Mouse (Mus musculus): ENCODE measurements around the gene Ctsz.
A peak's percentile ranks its signal among the peaks of the same experiment; 100 is the strongest.

Gene Ctsz

DNA sequence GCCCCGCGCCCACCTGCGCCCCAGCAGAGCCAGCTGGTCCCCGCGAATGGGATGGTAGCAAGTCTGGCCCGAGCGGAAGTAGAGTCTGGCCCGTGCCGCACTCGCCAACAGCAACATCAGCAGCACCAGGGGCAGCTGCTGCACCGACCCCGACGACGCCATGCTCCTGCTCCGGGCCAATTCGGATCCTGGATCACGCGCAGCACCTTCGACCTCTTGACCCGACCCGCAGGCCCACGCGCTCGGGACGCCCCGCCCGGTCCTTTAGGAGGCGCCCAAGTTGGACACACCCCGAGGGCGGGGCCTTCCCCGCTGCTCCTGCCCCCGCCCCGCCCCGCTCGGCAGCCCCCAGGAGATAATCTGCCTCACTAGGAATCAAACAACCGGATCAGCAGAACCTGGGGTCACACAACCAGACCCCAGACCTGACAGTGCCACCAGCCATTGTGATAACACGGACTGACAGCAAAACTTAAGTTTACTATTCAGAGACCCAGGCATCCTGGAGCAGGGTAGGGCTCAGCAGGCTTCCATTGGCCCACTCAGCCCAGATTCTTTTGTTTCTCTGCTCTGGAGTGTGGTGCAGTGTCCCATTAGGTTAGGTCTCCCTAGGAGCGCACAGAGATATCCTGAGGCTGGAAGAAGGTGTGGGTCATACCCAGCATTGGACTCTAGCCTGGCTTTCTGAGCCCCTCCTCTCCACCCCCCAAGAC lies at the start of gene Ctsz:
TSS of gene Ctsz (minus strand) at position 303 of the 713 bp plus-strand sequence.
- peak; percentile 76 to 82 for DNase-seq

DNA sequence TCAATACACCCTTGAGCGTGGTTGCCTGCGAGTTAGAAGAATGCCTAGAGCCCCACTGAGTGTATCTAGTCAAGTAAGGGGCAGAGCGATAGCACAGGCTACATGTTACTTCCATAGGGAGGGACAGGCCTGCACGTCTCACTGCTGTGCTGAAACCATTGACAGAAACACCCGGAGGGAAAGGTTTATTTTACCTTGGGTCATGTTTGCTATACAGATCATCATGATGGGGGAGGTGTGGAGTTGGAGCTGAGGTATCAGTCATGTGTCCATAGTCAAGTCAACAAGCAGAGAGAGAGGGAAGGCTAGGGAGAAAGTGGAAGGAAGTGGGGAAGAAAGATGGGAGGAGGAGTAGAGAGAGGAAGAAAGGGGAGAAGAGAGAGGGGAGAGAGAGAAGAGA lies 48.2 kb upstream of the Ctsz start:
- no peak for DNase-seq

GRCm38 (mm10) chr2:174478746-174479145 lies 39.9 kb upstream of the Ctsz start:
- DNase-seq: no peak

DNA sequence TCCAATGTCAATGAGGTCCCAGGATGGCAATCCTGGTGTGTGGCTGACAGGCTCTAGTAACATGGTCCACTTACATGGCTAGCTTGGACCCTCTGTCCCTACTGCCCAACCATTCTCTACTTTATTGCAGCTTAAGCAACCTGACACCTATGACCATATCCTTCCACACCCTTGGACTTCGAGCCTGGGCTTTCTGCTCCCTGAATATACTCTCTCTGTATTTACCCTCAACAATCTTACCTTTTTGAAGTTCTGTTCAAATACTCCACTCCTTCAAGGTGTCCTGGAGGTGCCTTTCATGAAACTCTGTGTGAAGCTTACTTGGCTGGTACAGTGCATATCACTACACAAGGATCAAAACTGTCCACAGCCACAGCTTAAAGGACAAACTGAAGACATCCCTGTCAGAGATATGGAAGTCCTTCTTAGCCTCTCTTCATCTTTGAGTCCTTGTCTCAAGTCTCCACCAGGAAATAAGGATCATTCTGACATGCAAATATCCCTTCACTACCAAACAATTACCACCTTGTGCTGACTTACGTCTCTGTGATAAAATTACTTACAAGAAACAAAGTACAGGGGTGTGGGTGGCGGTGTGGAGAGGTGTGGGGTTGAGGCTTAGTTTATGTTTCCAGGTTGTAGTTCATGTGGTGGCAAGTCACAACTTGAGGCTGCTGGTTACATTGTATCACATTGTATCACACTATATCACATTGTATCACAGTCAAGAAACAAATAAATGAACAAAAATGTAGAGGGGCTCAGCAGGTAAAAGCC lies 38.9 kb upstream of the Ctsz start:
- DNase-seq: no peak

GRCm38 (mm10) chr2:174473550-174473927 lies 34.7 kb upstream of the Ctsz start:
- DNase-seq: no peak

DNA sequence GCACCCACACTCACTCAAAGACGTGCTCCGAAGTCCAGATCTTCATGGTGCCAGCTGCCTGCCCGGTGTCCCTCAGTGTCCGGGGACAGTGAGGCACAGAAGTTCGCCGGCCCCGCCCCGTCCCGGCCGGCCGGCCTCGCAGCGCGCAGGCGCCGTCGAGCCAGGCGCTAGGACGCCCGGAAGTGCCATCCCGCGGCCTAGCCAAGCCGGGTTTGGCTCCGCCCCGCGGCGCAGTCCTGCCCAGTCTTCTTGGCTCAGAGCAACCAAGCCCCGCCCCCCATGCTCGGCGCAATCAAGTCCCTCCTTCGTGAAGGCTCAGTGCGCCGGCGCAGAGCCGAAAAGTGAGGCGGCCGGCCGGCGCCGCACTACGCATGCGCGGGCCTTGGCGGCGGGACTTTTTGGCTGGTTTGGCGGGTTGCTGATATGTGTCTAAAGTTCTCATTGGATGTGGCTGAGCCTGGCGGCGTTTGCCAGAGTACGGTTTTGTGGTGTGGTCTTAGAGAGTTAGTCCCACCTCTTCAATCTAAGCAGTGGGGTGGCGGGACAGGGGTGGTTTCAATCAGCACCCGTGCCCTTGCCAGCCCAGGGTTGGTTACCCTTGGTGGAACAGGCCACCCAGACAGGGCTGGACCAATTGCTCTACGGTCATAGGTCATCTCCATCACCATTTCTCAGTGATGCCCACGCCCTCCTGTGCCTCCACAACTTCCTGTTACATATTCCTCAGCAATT lies 34.1 kb upstream of the Ctsz start, which contains the start of gene Prelid3b:
TSS of gene Prelid3b (minus strand) at position 264 of the 732 bp plus-strand sequence.
- peak; percentile 99 to 100 for DNase-seq

DNA sequence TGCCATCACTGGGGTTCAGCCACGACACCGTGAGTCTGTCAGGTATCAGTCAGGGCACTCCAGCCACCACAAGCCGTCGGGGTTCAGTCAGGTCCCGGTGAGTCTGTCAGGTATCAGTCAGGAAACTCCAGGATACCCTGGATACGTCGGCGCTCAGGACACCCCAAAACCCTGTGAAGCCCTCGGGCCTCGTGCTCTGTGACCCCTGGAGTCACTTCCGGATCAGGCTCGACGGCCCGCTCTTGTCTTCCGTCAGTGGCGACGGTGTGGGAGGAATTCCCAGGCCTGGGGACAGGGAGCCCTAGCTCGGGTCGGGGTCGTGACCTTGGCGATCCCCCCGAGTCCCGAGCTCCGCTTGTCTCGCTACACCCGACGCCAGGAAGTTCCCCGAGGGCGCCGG lies 33.6 kb upstream of the Ctsz start:
- peak in 1 of 2 experiments; percentile 21 for DNase-seq

GRCm38 (mm10) chr2:174470786-174471405 lies 32.1 kb upstream of the Ctsz start:
- DNase-seq: no peak

DNA sequence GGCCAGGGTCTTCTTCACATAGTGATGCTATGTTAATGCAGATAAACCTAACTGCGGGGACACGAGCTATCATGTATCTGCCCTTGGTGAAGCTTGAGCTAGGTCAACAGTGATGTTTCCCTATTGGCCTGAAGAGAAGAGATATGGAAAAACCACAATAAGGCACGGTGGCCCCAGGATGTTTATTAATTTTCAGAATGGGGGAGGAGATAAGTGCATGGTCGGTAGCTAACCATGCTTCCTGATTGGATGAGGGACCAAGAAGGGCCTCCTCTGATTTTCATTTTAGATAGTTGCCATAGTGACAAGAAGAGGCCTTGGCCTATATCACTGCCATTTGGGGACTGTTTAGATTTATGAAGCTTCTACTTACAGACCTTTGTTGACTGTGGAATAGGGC lies 31.5 kb upstream of the Ctsz start:
- no peak for DNase-seq

- peak; percentile 98 for DNase-seq
These were observed 25.1 kb upstream of the Ctsz start, which contains the start of gene Atp5e for GRCm38 (mm10) chr2:174463789-174464523. Gene Atp5e (minus strand): TSS chr2:174464105.

DNA sequence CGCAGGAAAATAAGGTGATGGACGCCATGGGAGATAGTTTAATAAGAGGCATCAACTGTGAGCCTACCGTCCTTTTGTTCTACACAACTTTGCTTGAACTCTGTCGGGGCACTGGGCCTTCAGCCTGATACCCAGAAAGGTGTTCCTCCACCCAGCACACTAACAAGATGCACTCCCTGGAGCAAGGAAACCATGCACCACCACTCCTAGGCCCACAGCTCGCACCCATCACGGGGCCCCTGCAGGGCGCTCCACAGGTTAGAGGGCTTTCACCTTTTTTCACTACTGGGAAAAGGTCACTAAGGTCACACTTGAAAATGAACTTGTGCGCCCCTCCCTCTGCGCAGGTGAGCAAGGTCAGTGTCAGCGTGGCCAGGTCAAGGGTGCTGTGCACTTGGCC lies 24.5 kb upstream of the Ctsz start:
- peak; percentile 29 to 31 for DNase-seq

- no peak for DNase-seq
These were observed 20.5 kb upstream of the Ctsz start for GRCm38 (mm10) chr2:174459365-174459764.

- no peak for DNase-seq
These were observed 14.8 kb upstream of the Ctsz start for GRCm38 (mm10) chr2:174453681-174454080.

- DNase-seq: no peak
These were observed 11.5 kb upstream of the Ctsz start, which contains the start of gene Tubb1 for GRCm38 (mm10) chr2:174450353-174450752. Gene Tubb1 (plus strand): TSS chr2:174450695.

GRCm38 (mm10) chr2:174448405-174448804 lies 9.6 kb upstream of the Ctsz start:
- DNase-seq: no peak

DNA sequence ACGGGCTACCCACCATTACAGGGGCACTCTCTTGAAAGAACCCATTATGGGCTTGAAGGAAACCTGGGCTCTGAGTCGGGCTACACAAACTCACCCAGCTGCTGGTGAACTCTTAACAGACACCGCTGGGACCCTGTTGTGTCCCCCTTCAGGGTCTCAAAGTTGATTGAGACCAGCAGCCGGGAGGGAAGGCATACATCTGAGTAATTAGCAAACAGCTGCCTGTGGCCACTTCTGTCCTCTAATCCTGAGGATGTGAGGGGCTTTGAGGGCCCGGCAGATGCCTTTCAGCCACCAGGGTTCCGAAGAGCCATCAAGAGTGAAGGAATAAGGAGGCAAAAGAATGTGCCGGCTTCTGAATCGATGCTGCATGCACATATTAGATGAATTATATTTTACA lies 8.1 kb upstream of the Ctsz start:
- no peak for DNase-seq

GRCm38 (mm10) chr2:174446492-174446891 lies 7.7 kb upstream of the Ctsz start:
- DNase-seq: no peak

GRCm38 (mm10) chr2:174445018-174445417 lies 6.2 kb upstream of the Ctsz start:
- no peak for DNase-seq

- no peak for DNase-seq
These were observed 5.5 kb upstream of the Ctsz start for GRCm38 (mm10) chr2:174444359-174444758.

- no peak for DNase-seq
These were observed 4.2 kb upstream of the Ctsz start for GRCm38 (mm10) chr2:174443046-174443445.

- DNase-seq: no peak
These were observed 3.6 kb upstream of the Ctsz start for GRCm38 (mm10) chr2:174442460-174442859.

- no peak for DNase-seq
These were observed 3.1 kb upstream of the Ctsz start for GRCm38 (mm10) chr2:174441898-174442297.

All from kidney, adult 8-10 months (tissue).